Mouse (Mus musculus): Measurements from ENCODE around the gene Rpl9-ps6.

GRCm38 (mm10) chr19:32419069-32419468 lies 47.3 kb downstream of the Rpl9-ps6 start:
- TF ChIP-seq GATA1 (IDR thresholded peaks at IDR 0.05; ENCODE audit: borderline replicate concordance, low read length) (no peak), FLI1 (IDR thresholded peaks at IDR 0.05; ENCODE audit: low read length) (no peak)
